In the genomic region with DNA sequence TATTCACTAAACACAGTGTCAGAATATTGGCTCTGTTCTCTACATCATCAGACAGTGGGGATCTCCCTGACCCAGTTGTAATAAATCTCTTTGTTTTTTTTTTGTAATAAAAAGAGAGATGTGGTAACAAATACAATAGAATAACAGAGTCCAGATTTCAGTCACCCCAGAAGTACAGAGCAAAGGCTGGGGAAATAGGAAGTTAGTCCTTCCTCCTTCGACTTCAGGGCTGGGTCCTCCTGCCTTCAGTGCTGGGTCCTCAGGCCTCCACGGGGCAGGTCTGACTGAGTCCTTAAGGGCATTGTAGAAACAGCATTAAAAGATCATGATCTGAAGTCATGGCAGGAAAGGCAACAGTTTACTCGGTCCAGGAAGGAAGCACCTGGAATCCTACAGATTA, we compare ENCODE assay signal across 10 mouse cellular contexts.
"Had no signal": no experiment of that assay in that cellular context is flagged by ENCODE, and none has a peak within 500 bp of the region (broad histone marks: within the 10 kb centered on the region; RNA-seq: fewer than 3 reads in every experiment).

No protein-coding gene starts in this region.

- H3K27me3 ChIP-seq: liver, embryonic 13.5 days; megakaryocyte, embryonic 14.5 days; midbrain, embryonic 13.5 days had no signal

- H3K9ac ChIP-seq: liver, embryonic 13.5 days; midbrain, embryonic 13.5 days had no signal

- H3K4me1 ChIP-seq: liver, embryonic 13.5 days; midbrain, embryonic 10.5 days; midbrain, embryonic 13.5 days had no signal

- H3K9me3 ChIP-seq: liver, embryonic 13.5 days; megakaryocyte, embryonic 14.5 days; midbrain, embryonic 10.5 days had no signal

- H3K4me2 ChIP-seq: liver, embryonic 13.5 days; midbrain, embryonic 13.5 days had no signal

- DNase-seq: kidney, adult 11 months; liver, embryonic 13.5 days; lung, adult 2 months; lung, postnatal 14 days; lung, postnatal 4 days; thymus, postnatal 36 days had no signal

- ATAC-seq: midbrain, embryonic 13.5 days; midbrain, embryonic 16.5 days had no signal

- H3K4me3 ChIP-seq: liver, embryonic 13.5 days; megakaryocyte, embryonic 14.5 days; midbrain, embryonic 10.5 days; midbrain, embryonic 13.5 days had no signal

- H3K27ac ChIP-seq: liver, embryonic 13.5 days; midbrain, embryonic 10.5 days; midbrain, embryonic 13.5 days had no signal

- H3K36me3 ChIP-seq: liver, embryonic 13.5 days; midbrain, embryonic 10.5 days; midbrain, embryonic 13.5 days had no signal
